Mouse (Mus musculus) ES-E14 (cell line): ENCODE data around the gene Efcab2.

Experiments used
- HCFC1 ChIP-seq: IDR thresholded peaks from 2 replicates; pipeline ENCODE4 v1.6.1; 2012; ENCODE audit warnings: low read length, inconsistent platforms, borderline replicate concordance; ENCODE audit not compliant: insufficient read depth
- ZNF384 ChIP-seq: IDR thresholded peaks from 2 replicates; pipeline ENCODE4 v1.6.1; 2012; ENCODE audit warnings: low read depth, low read length, inconsistent platforms

DNA sequence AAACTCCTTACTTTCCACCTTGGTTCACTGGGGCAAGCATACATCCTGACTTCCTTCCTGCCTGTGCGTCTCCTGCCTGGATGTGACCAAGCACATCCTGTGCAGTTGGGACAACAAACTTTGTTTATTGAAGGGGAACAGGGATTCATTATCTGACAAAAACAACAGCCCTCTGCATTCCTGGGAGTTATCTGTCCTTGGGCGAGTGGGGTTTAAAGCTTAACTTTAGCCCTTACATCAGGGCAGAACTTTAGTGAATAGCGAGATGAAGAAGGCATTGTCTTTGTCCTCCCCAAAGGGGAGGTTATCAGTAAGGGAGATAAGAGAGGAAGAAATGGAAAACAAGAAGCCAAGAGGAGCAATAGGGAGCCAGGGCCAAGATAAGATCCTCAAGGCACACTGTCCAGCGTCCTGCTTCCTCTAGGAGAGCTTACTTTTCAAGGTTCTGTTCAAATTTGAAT is 3.0 kb downstream of the Efcab2 start:
- TF ChIP-seq HCFC1 (no peak), ZNF384 (no peak)
